Mouse (Mus musculus) heart, postnatal 0 days (tissue): ENCODE results near the gene Zfp646.

ENCODE experiments used
- CTCF ChIP-seq: IDR thresholded peaks from 2 replicates; pipeline ENCODE4 v1.5.1; 2016; ENCODE audit warnings: antibody characterized with exemption, control low read depth, low read depth
- EP300 ChIP-seq: IDR thresholded peaks from 2 replicates; pipeline ENCODE4 v1.6.1; 2016; ENCODE audit warnings: antibody characterized with exemption, low read depth

DNA sequence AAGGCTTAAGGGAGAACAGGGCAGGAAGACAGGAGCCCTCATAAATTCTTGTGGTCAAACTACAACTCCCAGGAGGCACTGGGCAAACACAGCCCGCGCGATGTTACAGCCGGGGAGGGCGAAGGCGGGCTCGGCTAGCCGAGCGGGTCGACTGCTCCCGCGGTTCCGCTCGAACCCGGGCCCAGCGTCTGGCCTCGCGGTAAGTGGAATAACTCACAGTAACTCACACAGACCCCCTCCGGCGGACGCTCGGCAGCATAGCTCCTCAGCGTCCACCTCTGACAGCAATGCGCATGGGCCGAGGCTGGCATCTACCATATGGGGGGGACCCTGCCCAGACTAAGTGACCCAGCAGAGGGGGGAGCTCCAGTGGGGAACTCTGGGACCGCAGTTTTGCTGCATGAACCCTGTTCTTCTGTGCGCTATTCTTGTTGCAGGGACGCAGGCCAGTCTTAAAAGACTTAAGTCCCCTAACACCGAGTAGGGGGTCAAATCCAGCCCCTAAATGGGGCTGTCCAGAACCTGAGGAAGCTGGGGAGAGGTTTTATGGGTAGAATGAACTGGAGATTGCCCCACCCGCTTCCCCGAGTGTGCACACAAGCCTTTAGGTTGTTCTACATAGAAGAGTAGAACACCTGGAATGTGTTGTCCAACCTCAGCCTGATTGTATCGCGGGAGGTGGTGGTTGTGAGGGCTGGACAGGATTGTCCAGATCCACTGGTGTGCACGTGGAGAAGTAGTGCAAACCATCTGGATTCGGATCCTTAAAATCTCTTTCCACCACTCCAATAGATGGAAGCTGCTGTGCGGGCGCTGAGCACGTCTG is 28.2 kb downstream of the Zfp646 start, which contains the start of gene Bckdk:
- TF ChIP-seq CTCF (peak; percentile 9; the same call in 1 of the 2 replicates), EP300 (no peak)
